Mouse (Mus musculus) lung, adult 18-20 months (tissue): ENCODE data around the gene Frmd4a.
A peak's percentile ranks its signal among the peaks of the same experiment; 100 is the strongest.

Source experiments
- DNase-seq, 2 experiments: peaks; one replicate each; pipeline ENCODE4 v3.0.0; 2022; ENCODE audit warnings: mixed read lengths in 2 of 2

Frmd4a gene

DNA sequence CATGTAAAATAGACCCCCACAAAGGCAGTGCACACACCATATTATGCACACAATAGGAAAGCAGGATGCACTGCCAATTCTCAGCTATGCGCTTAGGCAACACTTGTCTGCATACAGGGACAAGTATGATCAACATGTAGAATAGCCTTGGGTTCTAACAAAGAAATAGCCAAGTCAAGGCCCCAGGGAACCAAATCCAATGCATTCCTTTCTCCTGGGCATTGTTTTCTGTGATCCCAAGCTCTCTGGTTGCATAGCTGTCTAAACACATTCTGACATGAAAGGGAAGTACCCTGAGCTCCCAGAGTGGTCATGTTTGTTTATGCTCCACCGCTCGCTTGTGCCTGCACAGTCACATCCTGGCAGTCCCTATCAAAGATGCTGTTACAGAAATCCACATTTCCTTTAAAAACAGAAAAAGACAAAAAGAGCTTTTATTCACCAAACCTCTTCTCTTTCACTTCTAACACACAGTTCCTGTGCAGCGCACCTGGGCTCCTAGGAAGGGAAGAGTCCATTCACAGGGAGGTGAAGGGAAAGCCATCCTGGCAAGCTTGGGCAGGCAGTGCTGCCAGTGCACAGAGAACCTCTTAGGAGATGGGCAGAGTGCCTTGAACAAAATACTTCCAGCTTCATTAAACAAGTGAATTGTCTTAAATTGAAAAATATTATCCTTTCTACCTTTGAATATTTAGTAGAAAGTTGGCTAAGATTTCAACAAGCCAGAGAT lies 124.9 kb downstream of the Frmd4a start:
- DNase-seq, result no peak

DNA sequence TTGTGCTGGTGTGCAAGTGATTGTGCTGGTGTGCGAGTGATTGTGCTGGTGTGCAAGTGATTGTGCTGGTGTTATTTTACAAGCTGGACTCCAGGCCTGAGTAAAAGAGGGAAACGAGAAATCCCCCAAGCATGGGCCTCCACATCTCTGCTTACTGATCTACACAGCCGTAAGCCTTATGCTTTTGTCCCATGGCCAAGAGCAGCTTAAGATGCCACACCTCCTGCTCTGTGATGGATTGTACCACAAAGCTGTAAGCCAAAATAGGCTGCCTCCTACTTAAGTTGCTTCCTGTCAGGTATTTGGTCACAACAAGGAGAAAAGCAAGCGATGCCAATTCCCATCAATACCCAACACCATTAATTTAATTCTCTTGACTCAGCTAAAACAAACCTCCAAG lies 126.9 kb downstream of the Frmd4a start:
- no peak for DNase-seq

DNA sequence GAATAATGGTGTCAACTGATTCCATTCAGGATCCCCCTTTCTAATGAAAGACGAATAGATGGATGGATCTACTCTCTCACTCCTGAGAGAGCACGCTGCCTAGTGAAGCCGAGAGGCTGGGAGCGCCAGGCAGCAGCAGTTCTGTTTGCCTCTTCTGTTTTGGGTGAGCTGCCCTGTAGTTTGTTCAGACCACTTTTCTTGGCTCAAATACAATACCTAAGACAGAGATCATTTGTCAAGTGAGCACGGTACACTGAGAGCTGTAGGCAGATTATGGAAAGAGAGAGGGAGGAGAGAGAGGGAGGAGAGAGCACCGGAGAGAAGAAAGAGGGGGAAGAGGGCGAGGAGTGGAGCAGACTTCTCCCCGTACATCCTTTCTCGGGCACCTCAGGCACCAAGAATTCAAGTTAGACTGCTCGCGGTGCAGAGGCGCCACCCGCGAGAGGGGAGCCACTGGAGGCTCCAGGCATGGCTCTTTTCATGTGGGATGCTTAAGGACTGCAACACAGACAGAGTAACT lies 135.1 kb downstream of the Frmd4a start:
- DNase-seq, result no peak

DNA sequence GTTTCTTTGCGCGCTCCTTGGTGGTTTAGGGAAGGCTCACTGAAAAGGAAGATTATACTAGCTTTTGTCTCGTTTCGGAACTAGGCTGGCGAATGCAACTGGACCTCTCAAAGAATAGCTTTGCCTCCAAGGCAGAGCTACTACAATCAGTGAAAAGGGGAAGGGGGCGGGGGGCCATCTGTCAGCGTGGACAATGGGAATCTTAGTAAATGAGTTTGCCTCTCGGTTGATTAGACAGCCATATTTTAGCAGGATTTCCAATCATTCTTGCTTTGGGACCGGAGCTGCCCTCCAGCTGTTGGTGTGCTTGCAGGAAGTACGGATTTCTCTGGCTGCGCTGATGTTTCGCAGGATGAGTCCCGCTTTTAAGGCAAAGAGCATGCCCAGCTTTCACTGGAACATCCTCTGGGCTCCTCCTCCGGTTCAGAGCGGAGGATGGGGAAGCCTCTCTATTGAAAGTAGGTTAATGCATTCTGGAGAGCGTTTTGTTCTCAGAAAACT lies 135.7 kb downstream of the Frmd4a start:
- no peak for DNase-seq

DNA sequence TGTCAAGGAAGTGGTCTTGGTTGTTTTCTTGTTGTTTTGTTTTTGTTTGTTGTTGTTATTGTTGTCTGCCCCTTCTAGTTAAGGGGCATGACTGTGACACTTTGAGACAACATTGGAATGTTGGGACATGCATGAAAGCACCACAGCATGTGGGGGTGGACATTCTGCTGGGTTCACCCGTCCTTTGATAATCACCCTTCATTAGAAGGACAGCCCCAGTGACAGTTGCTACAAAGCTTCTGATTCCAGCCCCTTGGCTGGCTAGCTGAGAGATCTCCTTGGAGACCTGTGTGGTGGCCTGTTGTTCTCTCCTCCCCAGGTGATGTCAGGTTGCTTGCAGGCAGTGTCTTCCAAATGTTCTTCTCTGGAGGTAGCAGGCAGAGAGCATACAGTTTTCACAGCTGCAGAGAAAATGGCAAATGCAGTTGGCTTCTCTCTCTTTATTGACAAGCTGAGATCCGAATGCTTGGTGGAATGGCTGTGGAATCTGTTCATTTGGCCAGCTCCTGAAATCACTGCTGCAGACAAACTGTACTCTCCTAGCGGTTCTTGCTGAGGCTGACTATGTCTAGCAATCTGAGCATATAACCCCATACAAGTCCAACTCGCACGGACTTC lies 136.6 kb downstream of the Frmd4a start:
- DNase-seq, result no peak

DNA sequence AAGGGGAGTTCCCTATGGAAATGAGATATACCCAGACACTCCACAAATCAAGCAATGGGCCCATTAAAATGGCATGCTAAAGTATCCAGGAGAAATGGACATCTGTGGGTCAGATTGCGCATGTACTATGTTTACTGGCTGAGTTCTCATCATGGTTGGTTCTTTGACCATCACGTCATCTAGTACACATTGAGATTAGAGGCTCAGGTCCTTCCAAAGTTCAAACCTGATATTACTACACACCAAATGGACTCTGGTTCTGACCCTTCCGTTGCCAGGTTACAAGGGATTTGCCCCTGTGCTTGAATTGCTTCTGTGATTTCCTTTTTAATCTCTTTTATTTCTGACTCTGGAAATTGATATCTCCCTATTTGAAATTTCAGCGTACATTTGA lies 137.1 kb downstream of the Frmd4a start:
- DNase-seq, result no peak

DNA sequence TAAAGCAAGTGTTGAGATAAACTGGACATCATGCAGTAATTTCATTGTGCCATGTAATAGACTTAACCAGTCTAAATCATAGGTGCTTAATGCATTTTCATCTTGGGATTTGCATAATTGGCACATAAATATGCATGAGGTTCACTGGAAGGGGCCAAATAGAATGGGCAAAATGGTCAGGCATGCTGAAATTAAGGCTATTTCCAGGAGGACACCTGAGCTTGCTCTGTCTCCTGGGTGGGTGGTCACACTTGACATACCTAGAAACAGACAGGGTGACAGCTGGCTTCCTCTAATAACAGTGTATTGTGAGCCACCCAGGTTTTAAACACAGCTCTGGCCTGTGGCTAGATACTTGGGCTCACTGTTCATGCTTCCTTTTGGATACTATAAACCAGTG lies 137.9 kb downstream of the Frmd4a start:
- DNase-seq, result no peak

DNA sequence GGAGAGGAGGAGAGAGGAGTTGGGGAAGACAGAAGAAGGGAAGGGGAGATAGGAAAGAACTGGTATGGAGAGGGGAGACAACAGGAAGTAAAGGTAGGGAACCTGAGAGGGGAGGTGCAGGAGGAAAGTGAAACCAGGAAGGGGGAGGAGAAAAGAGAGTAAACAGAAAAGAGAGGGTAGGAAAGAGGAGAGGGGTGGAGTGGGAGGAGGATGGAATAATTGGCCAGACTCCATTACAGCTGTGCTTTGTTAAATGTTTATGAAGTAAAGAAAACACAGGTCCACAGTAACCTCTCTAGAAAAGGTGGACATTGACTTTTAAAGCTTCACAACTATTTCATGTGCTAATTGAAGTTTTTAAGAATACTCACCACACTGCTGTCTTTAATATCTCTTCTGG lies 139.0 kb downstream of the Frmd4a start:
- DNase-seq, result no peak

DNA sequence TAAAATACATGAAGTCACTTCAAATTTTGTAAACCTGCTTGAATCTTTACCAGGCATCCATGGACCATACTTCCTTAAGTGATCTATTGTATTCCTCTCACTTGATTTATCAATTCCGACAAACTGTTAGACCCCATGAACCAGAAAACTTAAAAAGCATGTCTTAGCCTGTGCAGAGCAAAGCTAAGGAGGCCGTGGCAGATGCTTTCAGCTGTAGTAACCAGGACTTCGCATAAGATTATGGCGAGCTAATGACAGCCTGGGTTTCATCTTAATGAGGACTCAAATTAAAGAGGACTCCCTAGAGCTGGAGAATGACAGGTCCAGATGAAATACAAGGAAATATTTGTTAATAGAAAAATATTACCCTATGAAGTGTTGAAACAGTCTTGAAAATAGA lies 139.9 kb downstream of the Frmd4a start:
- no peak for DNase-seq

DNA sequence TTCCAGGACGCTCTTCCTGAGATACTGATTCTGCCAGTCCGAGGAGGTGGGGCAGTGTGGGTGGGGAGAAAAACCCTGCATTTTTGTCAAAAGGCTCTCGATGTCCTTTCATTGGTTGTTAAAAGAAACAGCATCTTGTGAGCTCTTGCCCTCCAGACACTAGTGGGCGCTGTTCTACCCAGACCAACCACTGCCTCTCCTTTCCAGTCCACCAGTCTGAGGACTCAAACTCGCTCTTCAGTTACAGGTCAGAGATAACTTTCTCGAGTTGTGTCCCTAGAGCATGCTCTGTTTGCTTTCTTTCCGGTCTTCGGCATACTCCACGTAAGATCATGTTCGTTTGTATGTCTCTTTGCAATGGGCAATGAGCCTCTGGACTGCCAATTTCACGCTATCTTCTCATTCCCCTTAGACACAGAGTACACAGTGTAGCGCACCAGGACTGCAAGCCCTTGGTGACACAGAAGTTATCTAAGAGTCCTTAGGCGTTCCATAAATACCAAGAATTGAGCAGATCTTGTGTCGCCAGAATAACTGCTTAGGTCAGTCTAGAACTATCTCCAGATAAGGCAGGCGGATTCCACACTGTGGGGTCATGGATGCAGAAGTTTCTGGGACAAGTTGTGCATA lies 142.2 kb downstream of the Frmd4a start:
- no peak for DNase-seq

DNA sequence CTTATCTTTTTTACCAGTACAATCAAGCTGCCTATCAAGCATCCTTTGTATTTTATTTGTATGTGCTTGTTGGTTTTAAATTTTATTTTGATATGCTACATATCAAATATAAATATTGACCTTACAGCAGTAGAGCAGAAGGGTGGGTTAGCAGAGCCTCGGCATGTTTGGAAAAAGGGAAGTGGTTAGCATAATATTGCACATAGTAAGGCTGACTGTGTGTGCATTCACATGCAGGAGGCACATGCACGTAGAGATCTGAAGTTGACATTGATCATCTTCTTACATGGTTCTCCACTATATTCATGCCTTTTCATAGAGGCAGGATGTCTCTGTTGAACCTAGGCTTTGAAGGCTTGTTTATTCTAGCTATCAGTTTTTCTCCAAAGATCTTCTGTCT lies 148.7 kb downstream of the Frmd4a start:
- no peak for DNase-seq

DNA sequence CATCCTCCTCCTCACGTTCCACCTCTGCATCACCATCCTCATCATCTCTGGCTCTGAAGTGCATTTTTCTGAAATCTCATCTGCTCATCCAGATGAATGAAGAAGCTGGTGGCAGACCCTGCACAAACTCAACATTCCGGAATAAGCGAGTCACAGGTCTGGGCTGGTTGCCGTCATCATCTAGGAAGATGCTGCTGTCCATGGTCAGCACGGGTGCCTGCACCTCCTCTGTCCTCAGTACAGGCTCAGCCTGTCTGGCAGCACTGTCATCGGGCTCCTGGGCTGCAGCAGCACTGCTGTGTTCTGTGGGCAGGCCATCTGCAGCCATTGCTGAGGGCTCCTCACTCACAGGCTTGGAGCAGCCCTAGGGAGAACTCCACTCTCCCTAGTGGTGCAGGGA lies 149.6 kb downstream of the Frmd4a start:
- DNase-seq, result no peak

DNA sequence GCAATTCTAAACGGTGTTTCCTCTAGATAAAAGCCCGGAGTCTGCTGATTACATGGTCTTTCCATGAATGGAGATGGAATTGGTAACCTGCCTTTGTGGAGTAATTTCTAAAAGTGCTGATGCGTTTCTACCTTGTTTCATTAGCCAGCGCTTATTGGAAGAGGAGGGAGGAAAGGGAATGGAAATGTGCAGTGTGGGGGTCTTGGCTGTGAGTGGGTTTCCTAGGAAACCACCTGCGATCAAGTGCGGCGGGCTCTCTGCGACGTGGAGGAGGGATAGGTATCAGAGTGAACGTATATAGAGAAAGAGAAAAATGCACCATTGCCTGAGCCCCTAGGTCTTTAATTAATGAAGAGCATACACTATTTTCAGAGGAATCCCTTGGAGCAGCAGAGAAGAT lies 152.2 kb downstream of the Frmd4a start:
- no peak for DNase-seq

DNA sequence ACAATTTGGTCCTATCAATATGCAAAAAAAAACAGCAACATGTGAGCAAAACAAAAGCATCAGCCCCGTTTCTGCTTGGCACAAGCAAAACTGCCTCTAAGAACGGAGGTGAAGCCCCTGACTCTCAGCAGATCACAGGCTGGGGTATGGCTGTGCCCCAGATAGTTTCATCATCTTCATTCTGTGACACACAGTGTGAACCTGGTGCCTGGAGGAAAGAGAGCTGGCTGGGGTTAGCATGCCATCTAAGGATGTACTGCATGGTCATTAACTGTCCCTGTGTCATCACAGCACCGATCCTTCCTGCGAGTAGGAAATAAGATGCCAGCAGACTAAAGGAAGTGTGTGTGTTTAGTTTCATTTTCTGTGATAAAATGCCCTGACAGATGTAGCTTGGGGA lies 152.7 kb downstream of the Frmd4a start:
- DNase-seq, result no peak

DNA sequence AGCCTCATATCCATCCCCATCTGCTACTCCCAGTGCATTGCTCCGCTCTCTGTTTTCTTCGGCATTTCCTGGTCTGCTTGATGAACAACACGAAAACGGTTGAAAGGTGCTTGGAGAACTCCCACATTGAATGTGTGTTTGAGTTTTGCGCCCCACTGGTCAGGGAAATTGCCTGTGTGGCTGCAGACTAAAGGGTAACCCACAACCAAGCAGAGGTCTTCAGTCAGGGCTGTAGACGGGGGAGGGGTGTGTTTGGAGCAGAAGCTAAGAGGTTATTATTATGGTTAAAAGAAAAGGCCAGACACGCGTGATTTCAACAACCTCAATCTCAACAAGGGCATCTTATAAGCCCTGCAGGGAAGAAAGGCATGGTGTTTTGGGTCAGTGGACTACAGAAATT lies 167.5 kb downstream of the Frmd4a start:
- DNase-seq, result no peak

DNA sequence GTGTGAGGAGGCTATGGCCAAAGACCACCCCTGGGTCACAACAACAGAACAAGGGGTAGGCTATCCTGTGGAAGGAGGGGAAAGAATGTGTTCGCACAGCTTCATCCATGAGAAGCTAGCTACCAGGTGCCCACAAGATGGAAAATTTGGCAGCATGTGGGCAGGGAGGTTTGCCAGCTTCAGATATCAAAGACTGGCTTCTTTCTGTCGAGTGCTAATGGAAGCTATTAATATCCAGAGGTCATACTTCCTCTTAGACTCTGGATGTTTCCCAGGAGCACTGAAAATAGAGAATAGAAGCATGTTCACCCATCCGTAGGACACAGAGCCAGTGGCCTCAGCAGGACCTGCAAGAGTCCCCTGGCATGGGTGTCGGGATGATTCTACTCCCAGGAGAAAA lies 170.0 kb downstream of the Frmd4a start:
- no peak for DNase-seq

DNA sequence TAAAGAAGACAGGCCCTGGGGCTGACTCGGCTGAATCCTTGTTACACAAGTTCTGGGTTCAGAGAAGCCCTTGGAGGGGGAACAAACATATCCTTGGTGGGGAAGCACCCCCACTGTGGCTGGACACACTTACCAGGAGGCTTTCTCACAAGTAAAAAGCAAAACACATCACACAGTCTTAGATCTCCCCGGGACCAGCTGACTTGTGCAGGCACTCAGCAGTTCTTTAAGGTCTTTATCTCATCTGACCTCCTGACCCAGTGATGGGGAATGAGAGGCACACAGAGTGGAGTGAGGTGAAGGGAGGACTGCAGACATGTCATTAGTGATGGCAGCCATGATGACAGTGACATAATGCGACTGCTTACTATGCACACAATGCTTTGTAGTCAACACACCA lies 170.8 kb downstream of the Frmd4a start:
- DNase-seq, result no peak

DNA sequence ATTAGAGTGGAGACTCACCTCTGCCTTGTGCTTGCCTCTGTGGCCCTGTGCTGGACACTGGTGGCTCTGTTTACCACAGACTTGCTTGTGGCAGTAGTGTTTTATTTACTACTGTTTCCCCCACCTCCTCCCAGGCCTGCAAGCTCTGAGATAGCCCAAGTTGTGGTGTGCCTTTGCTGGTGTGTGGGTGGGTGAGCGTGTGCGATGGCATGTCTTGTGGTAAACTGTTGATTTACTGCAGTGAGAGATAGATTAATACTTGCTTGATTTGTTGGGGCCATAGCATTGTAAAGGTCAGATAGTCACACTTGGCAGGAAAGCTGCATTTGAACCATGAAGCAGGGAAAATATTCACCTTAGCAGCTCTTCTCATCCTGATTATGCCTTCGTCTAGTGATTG lies 172.8 kb downstream of the Frmd4a start:
- DNase-seq, result no peak

DNA sequence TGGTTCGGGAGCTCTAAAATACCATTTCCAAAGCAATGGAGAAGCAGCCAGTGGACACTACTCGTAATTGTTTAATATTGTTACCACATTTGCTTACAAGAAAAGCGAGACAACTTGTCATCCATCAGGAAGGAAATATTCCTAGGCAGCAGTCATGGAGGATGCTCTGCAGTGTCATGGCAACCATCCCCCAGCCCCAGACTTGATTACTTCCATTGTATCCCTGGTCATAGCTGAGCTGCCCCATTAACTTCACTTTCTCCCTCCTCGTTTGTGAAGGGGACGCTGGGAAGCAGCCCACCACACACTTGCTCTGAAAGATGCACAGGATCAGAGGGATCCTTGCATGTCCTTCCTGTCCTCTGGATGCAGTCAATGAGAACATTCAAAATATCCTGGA lies 173.5 kb downstream of the Frmd4a start:
- no peak for DNase-seq

DNA sequence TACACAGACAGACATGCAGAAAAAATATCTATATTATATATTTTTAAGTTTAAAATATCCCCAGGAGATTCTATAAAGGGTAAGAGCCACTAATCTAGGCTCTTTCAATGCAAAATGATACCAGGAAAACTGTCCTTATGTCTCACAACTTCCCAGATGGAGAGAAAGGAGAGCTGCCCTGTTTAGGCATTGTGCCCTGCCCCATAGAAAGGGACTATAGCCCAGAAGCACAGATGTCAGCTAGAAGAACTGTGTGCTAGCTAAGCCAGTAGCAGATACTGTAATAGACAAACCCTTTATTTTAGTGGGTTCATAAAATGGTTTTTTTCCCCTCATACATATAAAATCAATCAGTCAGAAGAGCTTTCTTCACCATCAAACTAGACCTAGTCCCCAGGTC lies 175.7 kb downstream of the Frmd4a start:
- no peak for DNase-seq

DNA sequence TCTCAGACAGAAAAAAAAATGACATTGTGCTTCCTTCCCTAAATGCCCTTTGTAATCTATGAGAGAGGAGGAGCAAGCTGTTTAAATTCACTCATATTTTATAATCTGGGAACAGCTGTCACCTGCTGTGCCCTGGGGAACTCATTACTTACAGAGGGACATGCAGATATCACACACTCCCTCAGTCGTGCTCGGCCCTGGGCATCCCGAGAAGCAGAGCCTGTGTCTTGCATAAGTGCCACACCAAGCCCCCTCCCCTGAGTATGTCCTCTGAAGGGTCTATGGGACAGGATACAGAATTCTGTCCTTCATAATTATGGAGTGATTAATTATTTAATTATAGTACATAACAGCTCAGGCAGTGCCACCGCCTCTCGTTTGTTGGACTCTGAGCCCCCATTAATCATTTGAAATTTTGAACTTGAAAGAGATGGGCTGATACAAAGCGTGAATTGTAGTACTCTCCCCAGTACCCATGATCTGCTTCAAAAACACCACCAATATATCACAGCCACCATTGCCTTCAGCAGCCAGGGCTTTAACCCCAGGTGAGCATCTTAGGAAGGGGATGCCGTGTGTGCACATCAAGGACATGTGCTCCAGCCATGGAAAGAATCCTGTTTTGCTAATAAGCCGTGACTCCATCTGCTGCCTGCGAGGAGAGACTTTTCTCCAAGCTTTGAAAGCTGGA lies 177.0 kb downstream of the Frmd4a start:
- DNase-seq, result no peak

DNA sequence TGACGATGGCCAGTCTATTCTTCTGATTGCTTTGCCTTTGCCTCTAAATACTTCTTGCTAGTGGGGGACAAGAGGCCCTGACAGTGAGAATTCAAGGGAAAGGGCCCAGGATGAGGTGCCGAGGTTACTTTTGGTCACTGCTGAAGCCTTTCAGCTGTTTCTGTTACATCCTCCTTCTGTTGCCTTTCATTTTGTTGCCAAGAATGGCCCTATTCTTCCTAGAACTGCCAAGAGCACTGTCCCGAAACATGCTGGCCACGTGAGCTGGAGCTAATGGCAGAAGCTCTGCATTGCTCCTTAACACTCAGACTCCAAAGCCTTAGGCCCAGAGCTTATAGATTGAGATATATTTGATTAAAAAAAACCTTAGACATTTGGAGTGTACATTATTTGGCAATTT lies 178.5 kb downstream of the Frmd4a start:
- peak in 1 of 2 experiments; percentile 10 for DNase-seq

DNA sequence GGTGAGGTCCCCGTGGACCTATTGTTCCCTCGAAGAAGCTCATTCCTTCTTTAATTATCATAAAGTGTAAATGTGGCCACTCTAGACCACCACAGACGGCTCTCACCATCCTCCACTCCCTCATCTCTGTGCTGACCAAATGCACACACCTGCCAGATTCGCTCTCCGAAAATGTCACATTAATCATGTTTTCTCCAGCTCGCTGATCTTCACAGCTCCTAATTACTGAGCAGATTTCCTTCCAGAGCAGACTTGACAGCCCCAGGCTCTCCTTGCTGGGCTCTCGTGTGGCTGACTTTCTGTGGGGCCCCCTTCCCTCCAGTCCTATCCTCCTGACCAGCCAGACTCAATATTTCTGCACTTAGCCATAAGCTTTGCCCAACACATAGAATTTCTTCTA lies 191.7 kb downstream of the Frmd4a start:
- DNase-seq, result no peak

DNA sequence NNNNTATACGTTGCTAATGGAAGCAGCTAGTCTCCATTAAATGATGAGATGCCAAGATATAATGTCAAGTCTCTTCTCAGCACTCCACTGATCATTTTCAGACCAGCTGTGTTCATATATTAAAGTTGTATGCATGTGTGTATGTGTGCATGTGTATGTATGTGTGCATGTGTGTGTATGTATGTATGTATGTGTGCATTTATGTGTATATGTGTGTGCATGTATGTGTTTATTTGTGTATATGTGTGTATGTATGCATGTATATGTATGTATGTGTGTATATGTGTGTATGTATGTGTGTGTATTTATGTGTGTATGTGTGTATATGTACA lies 204.9 kb downstream of the Frmd4a start:
- no peak for DNase-seq
